Mouse (Mus musculus): ENCODE results near the gene Oxld1.

GRCm38 (mm10) chr11:120423569-120424295 is 34.1 kb downstream of the Oxld1 start:
- TF ChIP-seq CTCF (IDR thresholded peaks at IDR 0.05; ENCODE audit: low read depth) (peak; percentile 80), EP300 (IDR thresholded peaks at IDR 0.05; ENCODE audit: low read depth) (no peak)
